Mouse (Mus musculus) ES-Bruce4 (cell line): ENCODE measurements around the gene Ank3. TPM values are rescaled to one million over a fixed set of nuclear protein-coding genes. Genes with fewer than 3 reads are reported as not detected.

ENCODE experiments used
- H3K27ac ChIP-seq: 2 replicates; pipeline ENCODE4 v1.5.1; 2012; ENCODE audit warnings: low read length, inconsistent platforms; ENCODE audit not compliant: insufficient read depth
- H3K27me3 ChIP-seq: 2 replicates; pipeline ENCODE4 v1.6.1; 2012; ENCODE audit warnings: mild to moderate bottlenecking, low read length, inconsistent platforms; ENCODE audit not compliant: control insufficient read depth, poor library complexity, insufficient read depth, severe bottlenecking
- H3K36me3 ChIP-seq: 2 replicates; pipeline ENCODE4 v1.6.1; 2012; ENCODE audit warnings: inconsistent platforms, mild to moderate bottlenecking, low read length, moderate library complexity; ENCODE audit not compliant: control insufficient read depth, poor library complexity, insufficient read depth, severe bottlenecking
- H3K4me1 ChIP-seq: one replicate; pipeline ENCODE4 v1.8.1; 2011; ENCODE audit warnings: low read length; ENCODE audit not compliant: control insufficient read depth, insufficient read depth
- H3K4me3 ChIP-seq: 2 replicates; pipeline ENCODE4 v1.5.1; 2011; ENCODE audit warnings: low read depth, mild to moderate bottlenecking, low read length
- H3K9ac ChIP-seq: 2 replicates; pipeline ENCODE4 v1.6.1; 2012; ENCODE audit warnings: low read depth, mild to moderate bottlenecking, inconsistent platforms; ENCODE audit not compliant: poor library complexity, severe bottlenecking
- H3K9me3 ChIP-seq: replicated peaks from 2 replicates; pipeline ENCODE4 v1.6.1; 2012; ENCODE audit warnings: mild to moderate bottlenecking, low read length, inconsistent platforms; ENCODE audit not compliant: control insufficient read depth, poor library complexity, insufficient read depth, severe bottlenecking
- CTCF ChIP-seq: IDR thresholded peaks from one replicate; pipeline ENCODE4 v1.8.1; 2011; ENCODE audit warnings: low read depth, low read length
- EP300 ChIP-seq: IDR thresholded peaks from 2 replicates; pipeline ENCODE4 v1.6.1; 2011; ENCODE audit warnings: low read depth, low read length; ENCODE audit not compliant: insufficient read depth
- POLR2A ChIP-seq: IDR thresholded peaks from one replicate; pipeline ENCODE4 v1.8.1; 2011; ENCODE audit warnings: low read length; ENCODE audit not compliant: insufficient read depth
- polyA plus RNA-seq: library from polyadenylated mRNA; stranded (reverse); fragments of >200 nt; gene quantifications from 2 replicates; pipeline ENCODE4 v1.2.4, GENCODE M21; 2011; ENCODE audit warnings: low read depth; ENCODE audit not compliant: missing spikeins, insufficient read depth, insufficient read length

The Ank3 gene
- polyA plus RNA-seq, 1 experiment = 61.0 TPM

DNA sequence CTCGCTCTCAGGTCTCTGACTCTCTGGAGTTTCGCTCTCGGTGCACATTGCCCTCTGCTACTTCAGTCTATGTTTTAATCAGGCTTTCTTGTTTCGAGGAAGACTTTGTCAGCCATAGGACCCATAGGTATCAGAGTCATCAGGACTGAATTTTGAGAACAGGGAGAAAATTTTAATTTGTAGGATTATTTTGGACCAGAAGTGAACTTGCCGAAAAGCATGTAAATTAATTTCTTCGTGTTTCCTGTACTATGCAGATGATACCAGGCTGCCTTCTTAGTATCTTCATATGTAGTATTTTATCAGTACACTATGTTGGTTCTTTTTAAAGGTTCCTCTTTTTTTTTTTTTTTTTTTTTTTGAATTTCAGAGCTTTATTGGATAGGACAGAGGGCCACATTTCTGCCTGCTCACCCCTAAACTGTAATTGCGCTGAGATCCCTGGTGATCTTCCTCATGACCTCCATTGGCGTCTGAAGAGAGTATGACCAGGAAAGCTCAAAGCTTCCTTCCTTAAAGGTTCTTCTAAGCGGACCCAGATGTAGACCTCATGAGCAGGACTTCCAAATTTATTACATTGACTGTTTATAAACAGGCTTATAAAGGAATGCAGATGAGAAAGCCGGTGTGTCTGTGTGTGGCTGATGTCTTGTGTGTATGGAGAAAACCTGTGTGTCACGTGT, 551.8 kb downstream of the Ank3 start:
- no peak overlapping the region for H3K4me3 ChIP-seq
- peaks cover 2% of the 10 kb centered on the region for H3K4me1 ChIP-seq
- no peak overlapping the region for H3K27ac ChIP-seq
- H3K9ac ChIP-seq = no peak overlapping the region
- TF ChIP-seq CTCF = no peak
- no peak for TF ChIP-seq POLR2A
- TF ChIP-seq EP300 = no peak
- no peaks in the 10 kb centered on the region for H3K36me3 ChIP-seq
- no peaks in the 10 kb centered on the region for H3K9me3 ChIP-seq
- H3K27me3 ChIP-seq = no peaks in the 10 kb centered on the region

- Histone ChIP-seq H3K27ac (no peak overlapping the region), H3K9ac (no peak overlapping the region), H3K36me3 (no peaks in the 10 kb centered on the region), H3K4me1 (peaks cover 2% of the 10 kb centered on the region), H3K4me3 (no peak overlapping the region), H3K27me3 (no peaks in the 10 kb centered on the region), H3K9me3 (no peaks in the 10 kb centered on the region)
- TF ChIP-seq CTCF = no peak
- no peak for TF ChIP-seq EP300
- no peak for TF ChIP-seq POLR2A
Measured at GRCm38 (mm10) chr10:69950919-69951236, 552.3 kb downstream of the Ank3 start.

DNA sequence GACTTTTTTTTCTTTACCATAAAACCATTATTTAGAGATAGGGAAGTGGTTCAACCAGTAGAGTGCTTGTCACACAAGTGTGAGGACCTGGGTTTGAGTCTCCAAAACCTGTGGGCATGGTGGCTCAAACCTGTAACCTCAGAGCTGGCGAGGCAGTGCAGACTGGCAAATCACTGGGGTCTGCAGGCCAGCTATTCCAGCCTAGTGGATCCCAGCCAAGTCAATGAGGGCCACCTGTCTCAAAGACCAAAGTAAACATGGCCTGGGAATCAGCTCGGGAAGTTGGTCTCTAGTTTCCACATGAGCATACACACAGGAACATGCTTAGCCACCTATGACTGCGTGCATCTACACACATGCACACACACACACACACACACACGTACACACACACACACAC, 552.9 kb downstream of the Ank3 start:
- Histone ChIP-seq H3K4me1 (peaks cover 2% of the 10 kb centered on the region), H3K27me3 (no peaks in the 10 kb centered on the region), H3K9me3 (no peaks in the 10 kb centered on the region), H3K36me3 (no peaks in the 10 kb centered on the region), H3K4me3 (no peak overlapping the region), H3K27ac (no peak overlapping the region), H3K9ac (no peak overlapping the region)
- TF ChIP-seq POLR2A = no peak
- no peak for TF ChIP-seq EP300
- TF ChIP-seq CTCF = no peak

GRCm38 (mm10) chr10:69952316-69952715, 553.7 kb downstream of the Ank3 start:
- H3K27ac ChIP-seq = no peak overlapping the region
- H3K4me3 ChIP-seq = no peak overlapping the region
- H3K36me3 ChIP-seq = no peaks in the 10 kb centered on the region
- H3K9me3 ChIP-seq = no peaks in the 10 kb centered on the region
- no peaks in the 10 kb centered on the region for H3K27me3 ChIP-seq
- no peak overlapping the region for H3K9ac ChIP-seq
- peaks cover 2% of the 10 kb centered on the region for H3K4me1 ChIP-seq
- TF ChIP-seq CTCF (no peak), POLR2A (no peak), EP300 (no peak)

- no peak overlapping the region for H3K27ac ChIP-seq
- H3K4me3 ChIP-seq = no peak overlapping the region
- no peaks in the 10 kb centered on the region for H3K4me1 ChIP-seq
- no peaks in the 10 kb centered on the region for H3K36me3 ChIP-seq
- H3K9ac ChIP-seq = no peak overlapping the region
- H3K9me3 ChIP-seq = no peaks in the 10 kb centered on the region
- H3K27me3 ChIP-seq = no peaks in the 10 kb centered on the region
- TF ChIP-seq CTCF (no peak), EP300 (no peak)
Measured at GRCm38 (mm10) chr10:69954657-69955267, 556.2 kb downstream of the Ank3 start.

- Histone ChIP-seq H3K4me1 (no peaks in the 10 kb centered on the region), H3K4me3 (no peak overlapping the region), H3K9me3 (no peaks in the 10 kb centered on the region), H3K27me3 (no peaks in the 10 kb centered on the region), H3K9ac (no peak overlapping the region), H3K27ac (no peak overlapping the region), H3K36me3 (no peaks in the 10 kb centered on the region)
- TF ChIP-seq POLR2A (no peak), CTCF (no peak), EP300 (no peak)
Measured at GRCm38 (mm10) chr10:69962226-69962625, 563.7 kb downstream of the Ank3 start.

DNA sequence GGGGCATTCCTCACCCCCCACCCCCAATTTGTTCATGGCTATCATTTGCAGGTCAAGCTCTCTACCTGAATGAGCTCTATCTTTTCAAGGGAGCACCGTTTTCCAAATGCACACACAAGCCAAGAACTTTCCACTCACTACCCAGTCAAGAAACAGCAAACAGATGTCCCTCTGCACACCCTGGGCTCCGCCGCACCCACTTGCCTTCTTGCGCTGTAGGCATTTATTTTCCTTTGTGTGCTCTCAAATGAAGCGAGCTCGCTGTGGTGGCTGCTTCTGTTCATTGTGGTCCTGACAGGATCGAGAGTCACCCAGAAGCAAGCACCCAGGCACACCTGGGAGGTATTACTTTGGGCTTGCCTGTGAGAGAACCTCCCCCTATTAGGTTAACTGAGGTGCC, 564.4 kb downstream of the Ank3 start:
- no peaks in the 10 kb centered on the region for H3K36me3 ChIP-seq
- no peak overlapping the region for H3K4me3 ChIP-seq
- no peak overlapping the region for H3K27ac ChIP-seq
- no peaks in the 10 kb centered on the region for H3K27me3 ChIP-seq
- H3K9me3 ChIP-seq = no peaks in the 10 kb centered on the region
- no peaks in the 10 kb centered on the region for H3K4me1 ChIP-seq
- no peak overlapping the region for H3K9ac ChIP-seq
- TF ChIP-seq POLR2A (no peak), CTCF (no peak), EP300 (no peak)
